Mouse (Mus musculus) embryo, embryonic 9.5 days (tissue): ENCODE data around the gene Gm28043.
"Not testable (repeated sequence)": the region's sequence is repeated elsewhere in the genome, so short reads cannot be mapped to it uniquely, and the experiment has no call there.

ENCODE experiments used
- DNase-seq: peaks from one replicate; pipeline ENCODE4 v3.0.0-alpha.2; 2017; ENCODE audit errors: extremely low spot score

Gm28043 gene

GRCm38 (mm10) chr17:29711745-29712431 lies 97.2 kb downstream of the Gm28043 start:
- no peak for DNase-seq

GRCm38 (mm10) chr17:29712565-29712964 lies 97.9 kb downstream of the Gm28043 start:
- DNase-seq = no peak

GRCm38 (mm10) chr17:29713734-29714133 lies 99.1 kb downstream of the Gm28043 start:
- DNase-seq = not testable (repeated sequence)

GRCm38 (mm10) chr17:29716732-29717445 lies 102.2 kb downstream of the Gm28043 start, which contains the start of gene Ccdc167:
TSS of gene Ccdc167 (minus strand) at chr17:29717044.
- peak; percentile 98 for DNase-seq

GRCm38 (mm10) chr17:29718660-29719059 lies 104.0 kb downstream of the Gm28043 start:
- no peak for DNase-seq

GRCm38 (mm10) chr17:29719628-29720575 lies 105.2 kb downstream of the Gm28043 start:
- DNase-seq = no peak

GRCm38 (mm10) chr17:29720755-29721365 lies 106.2 kb downstream of the Gm28043 start:
- DNase-seq = no peak

GRCm38 (mm10) chr17:29724610-29725009 lies 109.9 kb downstream of the Gm28043 start:
- no peak for DNase-seq

- DNase-seq = no peak
These were observed 110.4 kb downstream of the Gm28043 start for GRCm38 (mm10) chr17:29725027-29725620.

GRCm38 (mm10) chr17:29728082-29728481 lies 113.4 kb downstream of the Gm28043 start:
- DNase-seq = no peak

GRCm38 (mm10) chr17:29730510-29731265 lies 116.0 kb downstream of the Gm28043 start:
- DNase-seq = no peak

GRCm38 (mm10) chr17:29731266-29731952 lies 116.7 kb downstream of the Gm28043 start:
- DNase-seq = no peak

GRCm38 (mm10) chr17:29731953-29732325 lies 117.3 kb downstream of the Gm28043 start:
- DNase-seq = no peak

GRCm38 (mm10) chr17:29732522-29732921 lies 117.8 kb downstream of the Gm28043 start:
- DNase-seq = no peak

- DNase-seq = peak; percentile 28
These were observed 121.9 kb downstream of the Gm28043 start for GRCm38 (mm10) chr17:29736448-29737014.

GRCm38 (mm10) chr17:29737849-29738804 lies 123.5 kb downstream of the Gm28043 start:
- no peak for DNase-seq

GRCm38 (mm10) chr17:29747466-29747865 lies 132.8 kb downstream of the Gm28043 start:
- DNase-seq = no peak
